Mouse (Mus musculus) lung, adult 2 months (tissue): Measurements from ENCODE around the gene Ugt1a10.
"Not testable (repeated sequence)": the region's sequence is repeated elsewhere in the genome, so short reads cannot be mapped to it uniquely, and the experiment has no call there.

ENCODE experiments used
- CTCF ChIP-seq: fragments of 200-500 bp; IDR thresholded peaks from 2 replicates; pipeline ENCODE4 v1.5.1; 2011; ENCODE audit warnings: mild to moderate bottlenecking, low read length, control low read depth; ENCODE audit not compliant: insufficient read depth
- POLR2A ChIP-seq: fragments of 200-500 bp; IDR thresholded peaks from 2 replicates; pipeline ENCODE4 v1.6.1; 2011; ENCODE audit warnings: low read depth, mild to moderate bottlenecking, control low read depth, low read length, borderline replicate concordance; ENCODE audit errors: extremely low read depth

DNA sequence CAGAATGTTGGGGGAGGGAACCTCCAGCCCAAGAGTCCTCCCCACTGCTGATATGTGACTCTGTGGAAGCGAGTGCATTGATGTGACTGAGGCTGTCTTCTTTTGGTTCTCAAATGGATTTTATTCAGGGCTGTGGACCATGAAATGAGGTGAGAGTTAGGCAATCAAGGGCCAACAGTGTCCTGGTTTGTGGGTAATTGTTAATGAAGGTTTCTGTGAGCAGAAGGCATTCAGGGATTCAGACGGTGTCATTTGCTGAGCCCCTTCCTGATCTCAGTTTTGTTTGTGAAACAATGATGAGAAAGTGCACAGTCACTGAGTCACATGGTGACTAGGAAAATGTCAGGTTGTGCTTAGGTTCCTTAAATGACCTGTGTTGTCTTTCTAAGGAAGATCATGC, 12.1 kb upstream of the Ugt1a10 start:
- TF ChIP-seq POLR2A, CTCF: not testable (repeated sequence)
